Mouse (Mus musculus) midbrain, embryonic 11.5 days (tissue): ENCODE measurements around the gene Irf2bp2. TPM values are rescaled to one million over a fixed set of nuclear protein-coding genes. Genes with fewer than 3 reads are reported as not detected.

Experiments
- ATAC-seq: fragments of 200-750 bp; cut with Nextera tagmentation; 2 replicates; pipeline ENCODE4 v1.8.0; 2017; ENCODE audit warnings: moderate TSS enrichment, moderate library complexity; ENCODE audit not compliant: low FRiP score
- DNase-seq: peaks from one replicate; pipeline ENCODE4 v3.0.0; 2015; ENCODE audit warnings: low spot score; ENCODE audit errors: missing footprints
- H3K27ac ChIP-seq: fragments of 300-500 bp; sonication (generic); 2 replicates; pipeline ENCODE4 v1.5.1; 2014; ENCODE audit warnings: low read depth, low read length
- H3K27me3 ChIP-seq: fragments of 300-500 bp; sonication (generic); 2 replicates; pipeline ENCODE4 v1.6.1; 2014; ENCODE audit warnings: mild to moderate bottlenecking, low read length, moderate library complexity, mixed read lengths; ENCODE audit not compliant: control insufficient read depth, insufficient read depth
- H3K36me3 ChIP-seq: fragments of 300-500 bp; sonication (generic); 2 replicates; pipeline ENCODE4 v1.6.1; 2014; ENCODE audit warnings: mild to moderate bottlenecking, low read length, moderate library complexity, mixed read lengths; ENCODE audit not compliant: control insufficient read depth, insufficient read depth
- H3K4me1 ChIP-seq: fragments of 300-500 bp; sonication (generic); 2 replicates; pipeline ENCODE4 v1.6.1; 2014; ENCODE audit warnings: low read length; ENCODE audit not compliant: control insufficient read depth, insufficient read depth
- H3K4me2 ChIP-seq: fragments of 300-500 bp; sonication (generic); 2 replicates; pipeline ENCODE4 v1.6.1; 2014; ENCODE audit warnings: mild to moderate bottlenecking, moderate library complexity
- H3K4me3 ChIP-seq: fragments of 300-500 bp; sonication (generic); 2 replicates; pipeline ENCODE4 v1.5.1; 2014; ENCODE audit warnings: low read depth, low read length
- H3K9ac ChIP-seq: fragments of 300-500 bp; sonication (generic); 2 replicates; pipeline ENCODE4 v1.6.1; 2014; ENCODE audit warnings: low read length
- H3K9me3 ChIP-seq: fragments of 300-500 bp; sonication (generic); 2 replicates; pipeline ENCODE4 v1.6.1; 2016; ENCODE audit warnings: low read length; ENCODE audit not compliant: control insufficient read depth
- WGBS: fragments of 180-500 bp; shearing (Covaris S2); extraction: QIAGEN DNeasy Blood & Tissue Kit; methylation state at CpG from one replicate; pipeline ENCODE4 v1.1.7; 2014; 5-methylcytosine and 5-hydroxymethylcytosine counted together
- polyA plus RNA-seq: library from polyadenylated mRNA; unstranded; fragments of >200 nt; fragmentation: Nextera tagmentation; extraction: Ambion mirVana; gene quantifications from 2 replicates; pipeline ENCODE4 v1.2.1, GENCODE M21; 2014

Irf2bp2 gene
- polyA plus RNA-seq = 4.4 and 4.5 TPM in 2 replicates

GRCm38 (mm10) chr8:126593889-126594480 is at the start of gene Irf2bp2:
Irf2bp2 (minus strand) TSS chr8:126593986.
- ATAC-seq = peak; percentile 74
- Histone ChIP-seq H3K4me2 (peak within 1 kb of the TSS; percentile 84), H3K36me3 (no peaks in the 10 kb centered on the region), H3K27me3 (no peaks in the 10 kb centered on the region; the same call in 1 of the 2 replicates), H3K4me3 (peak within 1 kb of the TSS; percentile 99), H3K9me3 (no peaks in the 10 kb centered on the region), H3K9ac (peak within 1 kb of the TSS; percentile 99), H3K4me1 (peaks cover 51% of the 10 kb centered on the region), H3K27ac (peak within 1 kb of the TSS; percentile 93)
- WGBS = under 1% methylated on average over 56 of the region's 56 CpGs
- DNase-seq = peak; percentile 99

DNA sequence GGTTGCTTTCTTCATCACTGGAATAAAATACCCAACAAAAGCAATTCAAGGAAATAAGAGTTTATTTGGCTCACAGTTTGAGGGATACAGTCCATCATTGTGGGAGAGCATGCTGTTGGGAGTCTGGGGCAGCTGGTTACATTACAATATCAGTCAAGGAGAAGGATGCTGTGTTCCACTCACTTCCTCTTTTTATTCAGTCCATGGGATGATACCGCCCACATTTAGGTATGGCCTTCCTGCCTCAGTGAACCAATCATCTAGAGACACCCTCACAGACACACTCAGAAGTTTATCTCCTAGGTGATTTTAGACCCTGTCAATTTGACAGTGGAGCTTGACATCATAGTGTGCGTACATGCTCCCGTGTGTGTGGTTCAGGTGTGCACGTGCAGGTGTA is 48.9 kb upstream of the Irf2bp2 start:
- WGBS = 96% methylated on average over 4 of the region's 4 CpGs
- H3K4me1 ChIP-seq = no peaks in the 10 kb centered on the region
- no peak overlapping the region for H3K4me2 ChIP-seq
- DNase-seq = no peak
- H3K4me3 ChIP-seq = no peak overlapping the region
- no peaks in the 10 kb centered on the region for H3K27me3 ChIP-seq
- no peak overlapping the region for H3K9ac ChIP-seq
- no peaks in the 10 kb centered on the region for H3K36me3 ChIP-seq
- no peaks in the 10 kb centered on the region for H3K9me3 ChIP-seq
- ATAC-seq = no peak
- no peak overlapping the region for H3K27ac ChIP-seq

DNA sequence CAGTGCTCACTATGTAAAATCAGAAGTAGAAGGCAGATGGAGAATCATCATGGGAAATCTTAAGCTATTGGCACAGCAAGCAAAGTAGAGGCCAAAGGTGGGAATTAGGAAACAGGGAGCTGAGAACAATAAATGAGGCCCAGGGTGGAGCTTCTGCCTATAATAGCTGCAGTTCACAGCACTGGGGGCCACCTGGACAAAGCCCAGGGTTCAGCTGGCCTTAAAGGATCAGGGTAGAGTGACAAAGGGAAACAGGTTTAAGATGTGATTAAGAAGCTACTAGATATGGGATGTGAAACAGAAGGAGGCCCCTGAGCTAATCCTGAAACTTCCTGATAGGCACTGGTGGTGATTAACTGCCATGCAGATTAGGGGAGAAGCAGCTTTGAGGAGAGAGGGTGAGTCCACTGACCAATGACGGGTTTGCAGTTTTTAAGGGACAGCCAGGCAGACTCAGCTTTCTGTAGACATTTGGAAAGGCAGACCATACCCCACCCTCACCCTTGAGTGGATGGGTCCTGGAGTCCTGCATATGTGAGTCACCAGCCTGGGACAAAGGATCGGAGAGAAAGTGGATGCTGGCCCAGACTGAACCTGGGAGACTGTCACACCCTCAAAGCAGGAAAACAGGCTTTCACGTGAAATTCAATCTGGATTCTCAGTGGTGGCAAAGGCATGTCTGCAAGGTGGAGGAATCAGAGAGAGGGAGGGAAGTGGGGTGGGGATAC is 47.9 kb upstream of the Irf2bp2 start:
- H3K9me3 ChIP-seq = no peaks in the 10 kb centered on the region
- DNase-seq (no peak), ATAC-seq (no peak)
- H3K4me1 ChIP-seq = no peaks in the 10 kb centered on the region
- 65% methylated on average over 3 of the region's 3 CpGs for WGBS
- H3K4me3 ChIP-seq = no peak overlapping the region
- H3K36me3 ChIP-seq = no peaks in the 10 kb centered on the region
- no peak overlapping the region for H3K27ac ChIP-seq
- no peaks in the 10 kb centered on the region for H3K27me3 ChIP-seq
- no peak overlapping the region for H3K9ac ChIP-seq
- H3K4me2 ChIP-seq = no peak overlapping the region

- Histone ChIP-seq H3K27me3 (no peaks in the 10 kb centered on the region), H3K9me3 (no peaks in the 10 kb centered on the region), H3K9ac (no peak overlapping the region), H3K36me3 (no peaks in the 10 kb centered on the region), H3K4me1 (no peaks in the 10 kb centered on the region), H3K4me3 (no peak overlapping the region), H3K4me2 (no peak overlapping the region), H3K27ac (no peak overlapping the region)
- no peak for ATAC-seq
- WGBS = 85% methylated on average over 3 of the region's 3 CpGs
- no peak for DNase-seq
These were observed 45.4 kb upstream of the Irf2bp2 start for GRCm38 (mm10) chr8:126639161-126639560.

DNA sequence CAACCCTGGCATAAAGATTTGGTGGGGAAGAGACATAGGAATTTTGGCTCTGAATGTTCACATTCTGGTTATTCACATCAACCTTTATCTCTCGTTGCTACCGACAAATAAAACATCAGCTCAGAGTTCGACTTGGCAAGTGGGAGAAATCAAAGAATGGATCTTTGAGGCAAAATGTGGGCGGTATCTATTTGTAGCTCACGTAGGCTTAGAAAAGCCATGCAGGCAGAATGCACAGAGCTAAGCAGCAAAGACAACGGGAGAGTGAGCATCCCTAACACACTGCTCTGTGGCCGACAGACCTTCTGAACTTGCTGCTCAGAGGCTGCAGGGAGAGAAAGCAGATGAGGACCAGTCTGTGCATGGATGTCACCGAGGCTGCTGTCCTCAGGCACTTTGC is 44.2 kb upstream of the Irf2bp2 start:
- no peak overlapping the region for H3K4me2 ChIP-seq
- 78% methylated on average over 8 of the region's 8 CpGs for WGBS
- no peaks in the 10 kb centered on the region for H3K9me3 ChIP-seq
- no peaks in the 10 kb centered on the region for H3K4me1 ChIP-seq
- DNase-seq (no peak), ATAC-seq (no peak)
- no peak overlapping the region for H3K27ac ChIP-seq
- no peak overlapping the region for H3K9ac ChIP-seq
- no peaks in the 10 kb centered on the region for H3K36me3 ChIP-seq
- H3K4me3 ChIP-seq = no peak overlapping the region
- no peaks in the 10 kb centered on the region for H3K27me3 ChIP-seq

- no peak for DNase-seq
- no peak overlapping the region for H3K9ac ChIP-seq
- no peaks in the 10 kb centered on the region; the same call in 1 of the 2 replicates for H3K9me3 ChIP-seq
- ATAC-seq = no peak
- no peak overlapping the region for H3K4me3 ChIP-seq
- H3K27ac ChIP-seq = no peak overlapping the region
- no peak overlapping the region for H3K4me2 ChIP-seq
- no peaks in the 10 kb centered on the region for H3K27me3 ChIP-seq
- H3K36me3 ChIP-seq = no peaks in the 10 kb centered on the region
- 73% methylated on average over 6 of the region's 6 CpGs for WGBS
- no peaks in the 10 kb centered on the region for H3K4me1 ChIP-seq
These were observed 40.8 kb upstream of the Irf2bp2 start for GRCm38 (mm10) chr8:126634541-126635048.

DNA sequence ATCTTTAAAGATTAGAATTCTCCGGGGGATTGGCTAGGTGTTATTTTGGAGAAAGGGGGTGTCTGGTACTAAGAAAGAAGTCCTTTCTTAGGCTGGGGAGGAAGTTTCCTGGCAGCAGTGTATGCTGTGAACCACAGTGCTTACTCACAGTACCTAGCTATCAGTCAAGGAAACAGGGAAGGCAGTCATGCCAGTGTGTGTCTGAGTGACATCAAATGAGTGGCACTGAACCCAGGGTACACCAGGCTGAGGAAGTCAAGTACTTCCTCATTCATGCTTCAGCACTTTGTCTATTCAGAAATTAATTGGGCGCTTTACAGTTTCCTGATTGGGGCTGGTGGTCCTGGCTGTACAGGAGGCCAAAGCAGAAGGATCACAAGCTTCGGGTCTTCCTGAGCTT is 34.8 kb upstream of the Irf2bp2 start:
- no peak for ATAC-seq
- WGBS = 90% methylated on average over 3 of the region's 3 CpGs
- H3K4me1 ChIP-seq = no peaks in the 10 kb centered on the region

GRCm38 (mm10) chr8:126626415-126626814 is 32.6 kb upstream of the Irf2bp2 start:
- H3K4me3 ChIP-seq = no peak overlapping the region
- no peak for ATAC-seq
- H3K4me1 ChIP-seq = no peaks in the 10 kb centered on the region
- H3K27ac ChIP-seq = no peak overlapping the region
- no peak overlapping the region for H3K4me2 ChIP-seq
- H3K9me3 ChIP-seq = no peaks in the 10 kb centered on the region; the same call in 1 of the 2 replicates
- no peaks in the 10 kb centered on the region for H3K36me3 ChIP-seq
- WGBS = 92% methylated on average over 11 of the region's 11 CpGs
- no peak overlapping the region for H3K9ac ChIP-seq
- no peak for DNase-seq
- H3K27me3 ChIP-seq = no peaks in the 10 kb centered on the region

More for the DNA sequence above, 34.8 kb upstream of the Irf2bp2 start:
- Histone ChIP-seq H3K9me3 (no peaks in the 10 kb centered on the region; the same call in 1 of the 2 replicates), H3K27me3 (no peaks in the 10 kb centered on the region), H3K27ac (no peak overlapping the region), H3K4me2 (no peak overlapping the region), H3K4me3 (no peak overlapping the region), H3K36me3 (no peaks in the 10 kb centered on the region), H3K9ac (no peak overlapping the region)
- DNase-seq = no peak

DNA sequence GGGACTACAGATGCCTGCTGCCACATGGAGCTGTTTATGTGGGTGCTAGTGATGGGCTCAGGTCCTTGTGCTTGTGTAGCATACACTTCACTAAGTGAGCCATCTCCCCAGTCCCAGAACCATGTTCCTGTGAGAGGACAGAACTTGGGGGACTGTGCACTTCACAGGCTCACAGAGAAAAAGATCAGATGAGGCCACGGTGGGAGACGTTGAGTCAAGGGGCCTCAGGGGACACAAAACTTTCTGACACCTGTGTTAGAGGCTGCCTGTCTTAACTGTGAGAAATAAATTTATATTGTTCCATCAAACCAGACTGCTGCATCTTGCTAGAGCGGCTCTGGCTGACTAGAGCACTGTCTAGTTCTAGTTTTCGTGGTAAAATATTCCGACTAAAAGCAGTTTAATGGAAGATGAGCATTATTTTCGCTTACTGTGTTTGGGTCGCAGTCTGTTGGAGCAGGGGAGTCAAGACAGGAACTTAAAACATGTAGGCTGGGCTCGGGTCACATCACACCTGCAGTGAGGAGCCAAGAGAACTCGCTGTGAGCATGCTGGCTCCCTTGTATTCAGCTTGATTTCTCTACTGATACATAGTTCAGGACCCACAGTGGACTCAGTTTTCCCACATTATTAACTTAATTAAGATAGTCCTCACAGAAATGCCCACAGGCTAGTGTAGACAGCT is 28.5 kb upstream of the Irf2bp2 start:
- no peaks in the 10 kb centered on the region for H3K4me1 ChIP-seq
- H3K4me3 ChIP-seq = no peak overlapping the region
- no peaks in the 10 kb centered on the region for H3K27me3 ChIP-seq
- no peak overlapping the region for H3K9ac ChIP-seq
- no peak overlapping the region for H3K4me2 ChIP-seq
- DNase-seq (no peak), ATAC-seq (no peak)
- H3K27ac ChIP-seq = no peak overlapping the region
- 90% methylated on average over 9 of the region's 9 CpGs for WGBS
- no peaks in the 10 kb centered on the region for H3K9me3 ChIP-seq
- no peaks in the 10 kb centered on the region for H3K36me3 ChIP-seq
